8 mouse cellular contexts compared by ENCODE assay signal in genomic region chr19:6401131-6401815, GRCm38 (mm10). TPM values are rescaled to one million over a fixed set of nuclear protein-coding genes. Genes with fewer than 3 reads are reported as not detected.
DNase-seq lines count a peak whose midpoint lies in the region; ATAC-seq and TF ChIP-seq lines count a peak whose summit lies in the region.

No protein-coding gene starts in this region.

- peaks cover 2% of the 10 kb centered on the region; the same call in 1 of the 2 replicates for H3K27me3 ChIP-seq in heart, embryonic 12.5 days (replicated peaks)
- H3K27me3 ChIP-seq in kidney, embryonic 15.5 days = peaks cover 27% of the 10 kb centered on the region

- TF ChIP-seq CTCF in bone marrow, adult 2 months (IDR thresholded peaks at IDR 0.05; ENCODE audit: control insufficient read depth, insufficient read depth, low read length) = peak; percentile 80

- peak overlapping the region; percentile 75 for H3K27ac ChIP-seq in ES-E14 (ENCODE audit: insufficient read depth, low read depth, low read length, poor library complexity, severe bottlenecking)
- H3K27ac ChIP-seq in bone marrow, adult 2 months (ENCODE audit: control insufficient read depth, insufficient read depth, low read depth, low read length, poor library complexity) = peak overlapping the region; percentile 95
- 0 out of 2 replicates have a peak overlapping the region, but pooled peaks have one; percentile 6 for H3K27ac ChIP-seq in heart, embryonic 12.5 days (ENCODE audit: poor library complexity, severe bottlenecking)
- peak overlapping the region; percentile 80 for H3K27ac ChIP-seq in kidney, embryonic 15.5 days

- H3K4me2 ChIP-seq in heart, embryonic 12.5 days = peak overlapping the region; percentile 99
- H3K4me2 ChIP-seq in kidney, embryonic 15.5 days = peak overlapping the region; percentile 91

- H3K4me3 ChIP-seq in ES-E14 (ENCODE audit: insufficient read depth in 1 of 2, low read depth in 1 of 2, low read length in 2 of 2, poor library complexity in 1 of 2, severe bottlenecking in 1 of 2) = peak overlapping the region; percentile 74 to 84
- peak overlapping the region; percentile 84 for H3K4me3 ChIP-seq in bone marrow, adult 2 months (replicated peaks; ENCODE audit: control insufficient read depth, low read depth, low read length)
- peak overlapping the region; percentile 61 for H3K4me3 ChIP-seq in heart, embryonic 12.5 days
- peak overlapping the region; percentile 54 for H3K4me3 ChIP-seq in kidney, embryonic 15.5 days (replicated peaks)

- H3K9ac ChIP-seq in ES-E14 (ENCODE audit: insufficient read depth, low read depth, low read length, poor library complexity, severe bottlenecking) = peak overlapping the region; percentile 71
- H3K9ac ChIP-seq in heart, embryonic 12.5 days = peak overlapping the region; percentile 55
- H3K9ac ChIP-seq in kidney, embryonic 15.5 days = peak overlapping the region; percentile 37; the same call in 1 of the 2 replicates

- 0 out of 2 replicates have a peak, but pooled peaks have one; percentile 63 for ATAC-seq in erythroid progenitor cell, adult 5-6 weeks (replicated peaks; ENCODE audit: low FRiP score, poor library complexity, severe bottlenecking)
- ATAC-seq in heart, embryonic 12.5 days (ENCODE audit: insufficient number of reproducible peaks, low FRiP score) = peak; percentile 38
- peak; percentile 20 for ATAC-seq in kidney, embryonic 15.5 days (replicated peaks; ENCODE audit: low FRiP score)

- 0 out of 2 replicates have a peak, but pooled peaks cover 3% of the 10 kb centered on the region for H3K36me3 ChIP-seq in ES-E14 (ENCODE audit: control insufficient read depth, insufficient read depth, low read length, poor library complexity, severe bottlenecking)
- peaks cover 6% of the 10 kb centered on the region; the same call in 1 of the 2 replicates for H3K36me3 ChIP-seq in heart, embryonic 12.5 days
- H3K36me3 ChIP-seq in kidney, embryonic 15.5 days = no peaks in the 10 kb centered on the region

- TF ChIP-seq POLR2A in bone marrow, adult 2 months (IDR thresholded peaks at IDR 0.05; ENCODE audit: borderline replicate concordance, control insufficient read depth, low read depth, low read length) = peak; percentile 57; the same call in 1 of the 2 replicates

- peak; percentile 67 for DNase-seq in ES-E14 (ENCODE audit: low read depth, low spot score)
- peak; percentile 93 for DNase-seq in lung, postnatal 14 days
- DNase-seq in ovary, postnatal 10 days (ENCODE audit: low spot score) = peak; percentile 52
- peak; percentile 62 to 73 for DNase-seq in urinary bladder, adult 18-20 months (ENCODE audit: low spot score in 2 of 2)

- in situ Hi-C loops in ES-E14 (cut with MboI; ENCODE audit: low sequenced_read_pairs in 2 of 2, unreplicated experiment in 2 of 2) = no loop called here

- peaks cover 1 to 38% of the 10 kb centered on the region in 2 experiments; a peak in 3 of 4 replicates for H3K4me1 ChIP-seq in ES-E14 (ENCODE audit: control insufficient read depth in 2 of 2, insufficient read depth in 2 of 2, low read length in 2 of 2, poor library complexity in 1 of 2)
- H3K4me1 ChIP-seq in bone marrow, adult 2 months (ENCODE audit: control insufficient read depth, insufficient read depth, low read length) = peaks cover 7% of the 10 kb centered on the region
- H3K4me1 ChIP-seq in heart, embryonic 12.5 days (replicated peaks) = peaks cover 44% of the 10 kb centered on the region
- H3K4me1 ChIP-seq in kidney, embryonic 15.5 days = peaks cover 66% of the 10 kb centered on the region

- whole genome bisulfite sequencing in bone marrow, adult 2 months = under 1% methylated on average over 32 of the region's 32 CpGs
- under 1% methylated on average over 32 of the region's 32 CpGs for WGBS in heart, embryonic 12.5 days
- under 1% methylated on average over 32 of the region's 32 CpGs for WGBS in kidney, embryonic 15.5 days

- no peaks in the 10 kb centered on the region for H3K9me3 ChIP-seq in ES-E14 (ENCODE audit: control insufficient read depth, insufficient read depth, low read depth, low read length)
- H3K9me3 ChIP-seq in heart, embryonic 12.5 days (replicated peaks) = no peaks in the 10 kb centered on the region
- H3K9me3 ChIP-seq in kidney, embryonic 15.5 days (replicated peaks) = no peaks in the 10 kb centered on the region

TF ChIP-seq in ES-E14, 5 proteins besides CTCF, POLR2A, EP300 and RAD21:
- TF ChIP-seq MAFK (IDR thresholded peaks at IDR 0.05; ENCODE audit: insufficient read depth, low read depth, low read length) (no peak), HCFC1 (IDR thresholded peaks at IDR 0.05; ENCODE audit: borderline replicate concordance, insufficient read depth, low read length) (peak; percentile 48; the same call in 1 of the 2 replicates)

RNA-seq across cellular contexts. Expression of gene Rasgrp2, which starts 2.1 kb away (rescaled TPM):
- total RNA-seq in ES-E14 (2012; rRNA removed) = 81.7 and 139 TPM in 2 replicates
- polyA plus RNA-seq in bone marrow, adult 2 months (2011; ENCODE audit: insufficient read depth, insufficient read length, low replicate concordance, missing spikeins) = 656 and 1,280 TPM in 2 replicates
- total RNA-seq in erythroid progenitor cell, adult 5-6 weeks (2015; ENCODE audit: low replicate concordance) = 42.3 and 47.2 TPM in 2 replicates
- 29.9 and 37.7 TPM in 2 replicates for total RNA-seq in erythroid progenitor cell, adult 5-6 weeks (2017; ENCODE audit: low replicate concordance)
- 43.8 and 45.8 TPM in 2 replicates for polyA plus RNA-seq in heart, embryonic 12.5 days (2016; fragmentation: Nextera tagmentation; extraction: Ambion mirVana)
- 89.5 and 97.6 TPM in 2 replicates for polyA plus RNA-seq in kidney, embryonic 15.5 days (2015; fragmentation: Nextera tagmentation; extraction: Ambion mirVana)

RNA-seq across cellular contexts. Expression of gene Pygm, which starts 17.1 kb away (rescaled TPM):
- total RNA-seq in ES-E14 (2012; rRNA removed) = 3.7 and 4.6 TPM in 2 replicates
- 3.7 and 4.3 TPM in 2 replicates for polyA plus RNA-seq in bone marrow, adult 2 months (2011; ENCODE audit: insufficient read depth, insufficient read length, low replicate concordance, missing spikeins)
- 2.2 and 4.6 TPM in 2 replicates for total RNA-seq in erythroid progenitor cell, adult 5-6 weeks (2015; ENCODE audit: low replicate concordance)
- total RNA-seq in erythroid progenitor cell, adult 5-6 weeks (2017; ENCODE audit: low replicate concordance) = 0.64 and 2.6 TPM in 2 replicates
- 224 and 234 TPM in 2 replicates for polyA plus RNA-seq in heart, embryonic 12.5 days (2016; fragmentation: Nextera tagmentation; extraction: Ambion mirVana)
- 28.2 and 30.4 TPM in 2 replicates for polyA plus RNA-seq in kidney, embryonic 15.5 days (2015; fragmentation: Nextera tagmentation; extraction: Ambion mirVana)

RNA-seq across cellular contexts. Expression of gene Nrxn2, which starts 17.3 kb away (rescaled TPM):
- total RNA-seq in ES-E14 (2012; rRNA removed) = 9.5 and 17.1 TPM in 2 replicates
- polyA plus RNA-seq in bone marrow, adult 2 months (2011; ENCODE audit: insufficient read depth, insufficient read length, low replicate concordance, missing spikeins) = 2.0 and 8.8 TPM in 2 replicates
- not detected in 2 replicates for total RNA-seq in erythroid progenitor cell, adult 5-6 weeks (2015; ENCODE audit: low replicate concordance)
- total RNA-seq in erythroid progenitor cell, adult 5-6 weeks (2017; ENCODE audit: low replicate concordance) = not detected in 2 replicates
- 0.26 and 0.52 TPM in 2 replicates for polyA plus RNA-seq in heart, embryonic 12.5 days (2016; fragmentation: Nextera tagmentation; extraction: Ambion mirVana)
- 6.3 TPM in 2 replicates for polyA plus RNA-seq in kidney, embryonic 15.5 days (2015; fragmentation: Nextera tagmentation; extraction: Ambion mirVana)

RNA-seq across cellular contexts. Expression of gene Sf1, which starts 37.8 kb away (rescaled TPM):
- 150 and 164 TPM in 2 replicates for total RNA-seq in ES-E14 (2012; rRNA removed)
- 120 and 184 TPM in 2 replicates for polyA plus RNA-seq in bone marrow, adult 2 months (2011; ENCODE audit: insufficient read depth, insufficient read length, low replicate concordance, missing spikeins)
- 145 and 153 TPM in 2 replicates for total RNA-seq in erythroid progenitor cell, adult 5-6 weeks (2015; ENCODE audit: low replicate concordance)
- total RNA-seq in erythroid progenitor cell, adult 5-6 weeks (2017; ENCODE audit: low replicate concordance) = 171 and 223 TPM in 2 replicates
- 127 and 130 TPM in 2 replicates for polyA plus RNA-seq in heart, embryonic 12.5 days (2016; fragmentation: Nextera tagmentation; extraction: Ambion mirVana)
- polyA plus RNA-seq in kidney, embryonic 15.5 days (2015; fragmentation: Nextera tagmentation; extraction: Ambion mirVana) = 155 and 165 TPM in 2 replicates

Comparison
In these comparisons a context has a peak if more than half of its experiments do, and no peak if none do; other contexts are left out.
1. Peak in every context shown above with its lines: DNase-seq, ATAC-seq, H3K4me3 ChIP-seq and H3K27ac ChIP-seq.
2. H3K27ac ChIP-seq: peak in every context shown above with its lines; median percentile 95 in bone marrow, adult 2 months; 80 in kidney, embryonic 15.5 days; 75 in ES-E14; 6 in heart, embryonic 12.5 days.